Mouse (Mus musculus): ENCODE data around the gene Dynlt1f. TPM values are rescaled to one million over a fixed set of nuclear protein-coding genes. Genes with fewer than 3 reads are reported as not detected.
A peak's percentile ranks its signal among the peaks of the same experiment; 100 is the strongest.
"Not testable (repeated sequence)": the region's sequence is repeated elsewhere in the genome, so short reads cannot be mapped to it uniquely, and the experiment has no call there.

Gene Dynlt1f
- polyA plus RNA-seq, 1 experiment from 2014 or later: 317 TPM

DNA sequence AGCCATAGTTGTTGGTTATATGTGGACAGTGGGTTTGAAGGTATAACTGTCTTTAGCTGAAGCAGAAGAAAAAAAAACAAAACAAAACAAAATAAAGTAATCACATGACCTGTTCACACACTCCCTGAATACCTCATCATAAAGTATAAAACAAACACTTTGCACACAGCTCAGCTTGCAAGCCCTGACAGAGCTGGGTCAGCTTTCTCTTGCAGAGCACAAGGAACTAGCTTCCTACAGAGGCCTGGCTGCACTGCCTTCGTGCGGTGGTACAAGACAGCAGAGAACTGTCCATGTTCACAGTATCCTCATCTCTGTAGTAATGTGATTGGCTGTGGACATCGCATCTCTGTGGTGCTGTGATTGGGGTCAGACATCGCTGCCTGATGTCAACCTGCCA, 25.3 kb downstream of the Dynlt1f start:
- not testable (repeated sequence) for DNase-seq (ENCODE audit: low spot score)

DNA sequence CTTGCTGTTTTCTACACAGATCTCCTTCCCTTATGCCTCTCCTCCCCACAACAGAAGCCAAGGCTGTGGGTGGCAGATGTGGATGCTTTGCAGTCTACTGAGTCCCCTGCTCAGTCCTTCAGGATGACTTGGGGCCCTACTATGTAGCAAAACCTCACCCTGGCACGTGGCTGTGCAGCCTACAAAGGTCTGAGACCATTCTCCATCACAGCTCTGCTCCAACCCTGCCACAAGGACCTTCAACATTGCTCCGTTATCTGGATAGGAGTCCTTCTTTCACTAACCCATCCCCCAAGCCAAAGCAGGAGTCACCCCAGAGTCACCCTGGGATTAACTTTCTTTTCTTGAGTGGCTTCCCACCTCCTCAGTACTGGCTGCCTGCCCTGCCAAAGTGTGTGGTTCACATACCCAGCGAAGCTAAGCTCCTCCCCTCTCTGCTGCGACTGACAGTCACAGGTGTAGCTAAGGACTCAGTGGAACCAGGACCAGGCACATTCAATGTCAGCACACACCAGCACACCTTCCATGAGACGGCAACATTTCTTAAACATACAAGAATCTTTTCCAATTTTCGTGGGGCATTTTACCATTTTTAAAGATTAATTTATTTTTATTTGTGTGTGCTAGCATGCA, 30.7 kb downstream of the Dynlt1f start:
- not testable (repeated sequence) for DNase-seq (ENCODE audit: low spot score)

DNA sequence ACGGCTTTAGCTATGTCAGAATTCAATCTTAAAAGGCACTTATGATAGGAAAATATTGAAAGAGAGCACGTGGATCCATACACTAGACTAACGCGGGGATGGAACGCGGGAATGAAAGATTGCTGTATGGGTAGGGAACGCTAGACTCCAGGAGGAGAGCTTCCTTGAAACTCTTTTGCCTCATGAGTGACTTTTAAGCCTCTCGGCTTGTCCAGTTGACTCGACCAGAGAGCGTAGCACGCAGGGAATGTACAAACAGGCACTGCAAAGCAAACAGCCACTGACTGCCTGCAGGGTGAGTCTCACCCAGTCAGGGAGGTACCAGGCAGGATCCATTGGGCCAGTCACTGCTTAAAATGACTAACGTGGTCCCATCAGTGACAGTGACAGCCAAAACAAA, 33.7 kb downstream of the Dynlt1f start:
- DNase-seq (ENCODE audit: low spot score): not testable (repeated sequence)

DNA sequence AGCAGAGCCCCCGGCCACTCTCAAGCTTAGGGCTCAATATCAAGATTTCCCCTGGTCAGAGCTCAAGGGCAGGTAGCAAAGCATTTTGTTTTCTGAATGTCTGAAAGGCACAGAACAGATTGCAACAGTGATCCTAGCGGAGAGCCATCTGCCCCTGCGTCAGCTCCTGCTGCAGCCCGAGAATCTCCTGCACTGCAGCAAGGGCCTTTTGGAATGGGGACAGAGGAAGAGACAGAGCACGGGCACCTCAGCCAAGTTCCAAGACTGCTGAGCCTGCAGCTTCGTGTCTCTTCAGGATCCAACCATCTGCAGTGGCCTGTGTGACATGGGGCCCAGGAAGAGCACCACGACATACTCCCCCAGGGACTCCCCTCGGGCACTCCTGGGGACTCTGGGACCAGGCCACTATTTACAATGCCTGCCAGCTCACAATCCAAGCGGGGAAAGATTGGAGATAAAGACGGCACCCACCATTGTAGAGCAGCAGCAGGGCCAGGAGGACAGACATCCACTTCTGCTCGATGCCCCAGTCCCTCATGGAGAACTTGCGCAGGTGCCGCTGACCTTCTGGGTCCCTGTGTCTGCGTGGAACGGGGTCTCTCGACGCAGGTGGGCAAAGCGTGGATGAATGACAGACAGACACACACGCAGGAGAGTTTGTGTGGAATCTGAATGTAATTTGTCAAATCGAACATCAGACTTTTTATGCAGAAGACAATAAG, 34.8 kb downstream of the Dynlt1f start:
- DNase-seq (ENCODE audit: low spot score): not testable (repeated sequence)

DNA sequence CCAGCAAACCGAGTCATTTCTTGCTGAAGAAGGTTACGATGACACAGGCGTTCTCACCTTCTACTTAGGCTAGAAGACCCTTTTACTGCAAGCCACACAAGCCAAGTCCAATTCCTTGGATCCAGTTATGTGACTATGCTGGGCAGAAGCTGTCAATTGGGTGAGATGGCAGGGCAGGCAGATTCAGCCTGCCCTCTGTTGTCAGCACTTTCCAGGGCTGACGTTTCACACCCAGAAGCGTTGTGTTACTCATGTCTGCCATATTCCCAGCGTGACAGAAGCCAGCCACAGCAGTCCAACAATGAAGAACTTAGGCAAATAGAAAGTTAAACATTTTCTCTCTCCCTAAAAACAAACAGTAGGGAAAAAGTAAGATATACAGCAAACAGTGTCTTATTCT, 35.7 kb downstream of the Dynlt1f start:
- not testable (repeated sequence) for DNase-seq (ENCODE audit: low spot score)

DNA sequence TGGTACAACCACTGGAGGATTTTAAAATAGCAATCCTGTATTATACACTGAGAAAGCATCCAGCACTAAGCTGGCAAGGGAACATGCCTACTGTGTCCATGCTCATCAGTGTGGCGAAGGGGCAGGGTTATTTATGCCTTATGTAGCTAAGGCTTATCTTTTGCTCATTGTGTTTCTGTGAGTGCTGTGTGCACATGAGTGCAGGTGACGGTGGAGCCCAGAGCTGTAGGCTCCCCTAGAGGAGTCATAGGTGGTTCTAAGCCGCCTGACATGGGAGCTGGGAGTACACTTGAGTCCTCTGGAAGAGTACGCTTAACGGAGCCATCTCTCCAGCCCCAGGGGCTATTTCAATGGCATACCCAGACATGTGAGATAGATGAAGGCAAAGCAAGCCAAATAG, 36.4 kb downstream of the Dynlt1f start:
- not testable (repeated sequence) for DNase-seq (ENCODE audit: low spot score)

DNA sequence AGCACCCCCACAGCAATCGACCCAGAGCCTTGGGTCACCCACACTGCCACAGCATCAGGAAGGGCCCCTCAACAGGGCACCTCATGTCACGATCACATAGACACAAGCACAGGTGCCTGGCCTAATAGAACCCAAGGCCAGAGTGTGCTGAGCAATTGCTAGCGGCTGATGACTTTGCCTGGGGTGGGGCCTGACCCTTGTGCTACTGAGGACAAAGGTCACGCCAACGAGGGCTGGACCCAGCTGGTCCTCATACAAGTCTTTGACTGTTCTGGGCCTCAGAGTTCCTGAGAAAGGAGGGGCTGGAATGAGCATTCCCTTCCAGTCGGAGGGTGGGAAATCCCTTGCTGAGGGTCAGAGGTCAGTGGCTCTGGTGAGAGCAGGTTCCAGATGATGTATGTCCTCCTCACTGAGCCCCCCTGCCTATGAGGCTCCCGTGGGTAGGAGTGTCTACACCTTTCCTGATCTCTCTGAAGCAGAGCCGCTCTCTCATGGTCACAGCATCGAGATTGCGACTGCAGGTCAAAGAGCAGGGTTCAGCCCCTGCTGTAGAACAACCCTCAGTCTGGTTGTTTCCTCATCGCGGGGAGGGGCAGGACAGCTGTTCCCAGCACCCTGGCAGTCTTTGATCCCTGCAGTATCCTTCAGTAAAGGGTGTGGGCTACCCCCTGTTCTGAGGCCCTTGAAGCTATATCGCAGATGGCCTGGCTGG, 37.9 kb downstream of the Dynlt1f start:
- not testable (repeated sequence) for DNase-seq (ENCODE audit: low spot score)

DNA sequence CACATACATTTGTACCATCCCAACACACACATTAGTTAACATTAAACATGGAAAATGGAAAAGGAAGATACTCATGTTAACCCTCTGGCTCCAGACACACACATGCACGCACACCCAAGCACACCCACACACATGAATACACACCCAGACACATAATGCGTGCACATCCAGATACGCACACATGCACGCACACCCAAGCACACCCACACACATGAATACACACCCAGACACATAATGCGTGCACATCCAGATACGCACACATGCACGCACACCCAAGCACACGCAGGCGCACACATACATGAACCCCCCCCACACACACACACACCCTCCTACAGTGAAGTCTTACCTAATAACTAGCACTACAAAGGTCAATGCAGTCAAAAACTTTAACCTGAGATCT, 39.0 kb downstream of the Dynlt1f start:
- not testable (repeated sequence) for DNase-seq (ENCODE audit: low spot score)

DNA sequence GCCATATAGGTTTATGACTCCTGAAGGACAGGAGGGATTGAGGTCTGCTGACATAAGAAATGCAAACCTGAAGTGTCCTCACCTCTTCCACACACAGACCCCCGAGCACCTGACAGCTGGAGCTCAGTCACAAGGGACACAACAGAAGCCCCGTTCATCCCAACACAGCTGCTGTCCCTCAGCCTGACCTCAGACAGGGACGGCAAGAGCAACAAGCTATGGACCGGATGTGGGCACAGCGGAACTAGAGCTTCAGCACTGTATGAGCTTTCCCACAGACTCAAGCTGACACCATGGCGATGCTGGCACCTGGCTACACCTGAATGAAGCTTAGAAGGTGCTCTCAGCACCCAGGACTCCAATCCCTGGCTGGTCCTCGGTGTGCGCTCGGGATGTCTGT, 41.4 kb downstream of the Dynlt1f start:
- not testable (repeated sequence) for DNase-seq (ENCODE audit: low spot score)

DNA sequence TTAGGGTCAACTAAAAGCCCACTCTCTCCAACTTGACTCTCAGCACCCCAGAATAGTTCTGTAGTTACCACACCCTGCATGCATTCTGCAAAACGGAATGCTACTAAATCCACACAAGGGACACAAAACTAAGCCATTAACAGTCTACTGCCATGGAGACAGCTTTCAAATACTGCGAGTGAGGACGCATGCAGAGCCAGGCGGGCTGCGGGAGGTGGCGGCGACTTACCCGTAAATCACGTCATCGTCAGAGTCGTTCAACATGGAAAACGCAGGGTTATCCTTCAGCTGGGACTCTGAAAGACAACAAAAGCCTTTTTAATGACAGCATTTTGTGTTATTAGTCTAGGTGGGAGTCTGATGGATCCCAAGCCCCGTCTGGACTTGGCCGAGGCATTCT, 42.2 kb downstream of the Dynlt1f start:
- DNase-seq (ENCODE audit: low spot score): not testable (repeated sequence)

DNA sequence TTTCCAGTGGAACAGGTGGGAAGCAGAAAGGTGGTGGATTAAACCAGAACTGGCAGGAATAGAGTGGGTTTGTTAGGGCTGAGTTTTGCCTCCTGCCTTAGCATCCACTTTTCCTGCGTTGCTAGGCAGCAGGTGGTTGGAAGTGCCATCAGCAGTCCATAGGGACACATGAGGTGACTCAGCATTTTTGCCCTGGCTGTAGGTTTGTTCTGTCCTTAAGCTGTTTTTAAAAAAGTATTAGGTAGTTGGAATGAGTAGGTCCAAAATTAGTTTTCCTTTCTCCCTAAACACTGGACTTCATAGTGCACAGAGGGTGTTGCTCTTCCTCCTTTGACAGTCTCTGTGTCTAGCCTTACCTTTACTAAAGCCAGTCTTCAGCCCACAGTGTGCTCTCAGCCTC, 50.4 kb downstream of the Dynlt1f start:
- DNase-seq (ENCODE audit: low spot score): not testable (repeated sequence)

DNA sequence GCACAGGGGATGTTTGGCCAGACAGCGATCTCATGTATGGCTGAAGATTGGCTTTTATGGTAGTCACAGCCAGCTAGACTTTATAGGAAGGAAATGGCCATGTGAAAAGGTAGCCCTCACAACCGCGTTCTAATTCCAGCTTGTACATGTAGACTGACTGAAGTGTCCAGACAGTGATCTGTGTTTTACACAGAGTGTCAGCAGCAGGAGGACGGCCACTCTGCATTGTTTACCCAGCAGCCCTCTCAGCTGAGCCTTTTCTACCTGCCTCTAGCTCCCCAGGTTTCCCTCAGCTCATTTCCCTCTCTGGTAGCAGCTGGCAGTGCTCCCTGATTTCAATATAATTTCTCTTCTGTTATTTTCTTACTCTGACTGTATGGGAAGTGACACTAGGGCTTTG, 53.5 kb downstream of the Dynlt1f start:
- DNase-seq (ENCODE audit: low spot score): not testable (repeated sequence)

DNA sequence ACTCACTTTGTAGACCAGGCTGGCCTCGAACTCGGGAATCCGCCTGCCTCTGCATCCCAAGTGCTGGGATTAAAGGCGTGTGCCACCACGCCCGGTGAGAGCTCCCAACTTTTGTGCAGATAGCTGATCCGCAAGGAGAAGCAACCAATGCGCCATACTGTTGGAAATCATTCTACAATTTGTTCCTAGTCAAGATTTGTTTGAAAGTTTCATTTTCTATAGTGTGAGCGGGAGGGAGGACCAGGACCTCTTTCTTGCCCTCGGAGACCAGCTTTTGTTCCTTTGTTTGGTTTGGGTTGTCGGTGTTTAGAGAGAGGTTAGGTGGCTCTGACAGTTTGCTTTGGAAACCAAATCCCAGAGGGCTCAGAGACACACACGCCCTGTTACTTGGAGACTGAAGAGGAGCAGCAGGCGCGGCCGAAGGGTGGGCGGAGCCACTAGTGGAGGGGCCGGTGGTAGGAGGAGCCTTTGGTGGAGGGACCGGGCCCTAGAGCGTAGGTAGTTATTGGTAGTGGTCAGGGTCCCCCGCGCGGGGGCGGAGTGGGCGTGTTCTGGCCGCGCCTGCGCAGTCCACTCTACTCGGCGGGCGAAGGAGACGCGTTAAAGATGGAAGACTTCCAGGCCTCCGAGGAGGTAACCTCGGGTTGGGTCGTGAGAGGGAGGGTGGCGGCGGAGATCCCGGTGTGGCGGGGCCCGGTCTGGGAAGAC, 54.3 kb downstream of the Dynlt1f start, which contains the start of gene Dynlt1c:
Dynlt1c (plus strand) TSS at position 468 of the 708 bp plus-strand sequence.
- DNase-seq (ENCODE audit: low spot score): peak; percentile 65

DNA sequence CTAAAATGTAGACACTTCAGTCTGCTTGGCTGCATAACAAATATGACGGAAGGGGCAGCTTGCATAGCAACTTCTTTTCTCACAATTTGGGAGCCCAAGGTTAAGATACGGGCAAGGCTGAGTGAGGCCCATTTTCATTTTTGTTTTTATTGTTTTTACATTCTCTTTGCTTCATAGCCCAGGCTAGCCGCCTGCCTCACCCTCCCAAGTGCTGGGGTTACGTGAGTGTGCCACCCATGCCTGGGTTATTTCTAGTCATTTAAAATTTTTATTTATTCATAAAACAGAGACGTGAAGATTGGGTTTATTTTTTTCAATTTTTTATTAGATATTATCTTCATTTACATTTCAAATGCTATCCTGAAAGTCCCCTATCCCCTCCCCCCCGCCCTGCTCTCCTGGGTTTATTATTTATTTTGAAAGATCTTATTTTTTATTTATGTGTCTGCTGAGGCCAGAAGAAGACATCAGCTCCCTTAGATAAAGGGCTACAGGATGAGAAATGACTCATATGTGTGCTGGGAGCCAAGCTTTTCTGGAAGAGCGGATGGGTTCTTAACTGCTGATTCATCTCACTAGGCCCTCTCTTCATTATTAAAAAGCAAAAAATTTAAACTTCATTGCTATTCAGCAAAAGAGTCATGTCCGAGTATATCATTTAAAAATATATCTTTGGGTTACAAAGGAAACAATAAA, 55.3 kb downstream of the Dynlt1f start:
- not testable (repeated sequence) for DNase-seq (ENCODE audit: low spot score)

DNA sequence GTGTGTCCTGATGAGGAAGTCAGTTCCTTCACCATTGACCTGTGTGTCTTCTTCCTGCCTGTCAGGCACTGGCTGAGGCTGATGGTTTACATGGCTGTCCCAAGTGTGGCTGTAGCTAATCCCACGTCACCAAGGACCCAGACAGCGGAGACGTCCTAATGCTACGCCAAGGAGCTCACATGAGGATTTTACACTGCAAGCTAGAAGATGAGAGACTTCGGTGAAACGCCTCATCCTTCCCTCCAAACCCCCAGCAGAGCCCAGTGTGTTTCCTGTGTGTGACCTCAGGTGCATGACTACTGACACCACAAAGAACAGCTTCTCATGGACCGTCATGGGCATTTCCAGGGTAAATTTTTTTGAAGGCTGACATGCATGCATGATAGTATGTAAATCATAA, 57.3 kb downstream of the Dynlt1f start:
- DNase-seq (ENCODE audit: low spot score): peak; percentile 38

Other genes with a start within 250 kb of the Dynlt1f start
- 921 and 944 TPM in 2 replicates for gene Dynlt1b, start 225.8 kb downstream of the Dynlt1f start, polyA plus RNA-seq (2015; fragmentation: Nextera tagmentation; extraction: Ambion mirVana)
- 43.1 and 55.4 TPM in 2 replicates for gene Dynlt1c, start 54.2 kb downstream of the Dynlt1f start, polyA plus RNA-seq (2015; fragmentation: Nextera tagmentation; extraction: Ambion mirVana)
- 62.0 and 75.8 TPM in 2 replicates for gene Sytl3, start 3.2 kb upstream of the Dynlt1f start, polyA plus RNA-seq (2015; fragmentation: Nextera tagmentation; extraction: Ambion mirVana)
- 385 and 387 TPM in 2 replicates for gene Ezr, start 126.9 kb upstream of the Dynlt1f start, polyA plus RNA-seq (2015; fragmentation: Nextera tagmentation; extraction: Ambion mirVana)